Mouse (Mus musculus) kidney, postnatal 0 days (tissue): ENCODE data around the gene Psap. TPM values are rescaled to one million over a fixed set of nuclear protein-coding genes. Genes with fewer than 3 reads are reported as not detected.

Experiments used
- ATAC-seq: fragments of 200-750 bp; cut with Nextera tagmentation; replicated peaks from 2 replicates; pipeline ENCODE4 v1.8.0; 2017; ENCODE audit warnings: low read depth, moderate number of reproducible peaks, moderate TSS enrichment, moderate library complexity; ENCODE audit not compliant: low FRiP score
- DNase-seq: peaks from one replicate; pipeline ENCODE4 v3.0.0-alpha.2; 2016; ENCODE audit warnings: low spot score
- H3K27ac ChIP-seq: fragments of 300-500 bp; sonication (generic); 2 replicates; pipeline ENCODE4 v1.5.1; 2014; ENCODE audit warnings: mild to moderate bottlenecking
- H3K27me3 ChIP-seq: fragments of 300-500 bp; sonication (generic); 2 replicates; pipeline ENCODE4 v1.6.1; 2014; ENCODE audit warnings: low read length, mixed read lengths; ENCODE audit not compliant: insufficient read depth
- H3K36me3 ChIP-seq: fragments of 300-500 bp; sonication (generic); 2 replicates; pipeline ENCODE4 v1.6.1; 2014; ENCODE audit warnings: low read length, mixed read lengths; ENCODE audit not compliant: insufficient read depth
- H3K4me1 ChIP-seq: fragments of 300-500 bp; sonication (generic); replicated peaks from 2 replicates; pipeline ENCODE4 v1.6.1; 2014; ENCODE audit warnings: antibody characterized with exemption, low read length, mixed read lengths; ENCODE audit not compliant: insufficient read depth
- H3K4me2 ChIP-seq: fragments of 300-500 bp; sonication (generic); 2 replicates; pipeline ENCODE4 v1.6.1; 2014; ENCODE audit warnings: mild to moderate bottlenecking, low read length, moderate library complexity, mixed read lengths
- H3K4me3 ChIP-seq: fragments of 300-500 bp; sonication (generic); replicated peaks from 2 replicates; pipeline ENCODE4 v1.5.1; 2014; ENCODE audit warnings: low read depth, low read length
- H3K9ac ChIP-seq: fragments of 300-500 bp; sonication (generic); 2 replicates; pipeline ENCODE4 v1.6.1; 2014; ENCODE audit warnings: low read depth, low read length
- H3K9me3 ChIP-seq: fragments of 300-500 bp; sonication (generic); replicated peaks from 2 replicates; pipeline ENCODE4 v1.6.1; 2016; ENCODE audit warnings: low read length, inconsistent platforms, mixed read lengths
- CTCF ChIP-seq: IDR thresholded peaks from 2 replicates; pipeline ENCODE4 v1.5.1; 2016; ENCODE audit warnings: antibody characterized with exemption, low read depth, mild to moderate bottlenecking, moderate library complexity
- WGBS: fragments of 180-500 bp; shearing (Covaris S2); extraction: QIAGEN DNeasy Blood & Tissue Kit; methylation state at CpG from one replicate; pipeline ENCODE4 v1.1.7; 2014; 5-methylcytosine and 5-hydroxymethylcytosine counted together
- polyA plus RNA-seq: library from polyadenylated mRNA; unstranded; fragments of >200 nt; fragmentation: Nextera tagmentation; extraction: Ambion mirVana; gene quantifications from 2 replicates; pipeline ENCODE4 v1.2.1, GENCODE M21; 2015

Gene Psap
- polyA plus RNA-seq, 1 experiment from 2014 or later, result 142 TPM

DNA sequence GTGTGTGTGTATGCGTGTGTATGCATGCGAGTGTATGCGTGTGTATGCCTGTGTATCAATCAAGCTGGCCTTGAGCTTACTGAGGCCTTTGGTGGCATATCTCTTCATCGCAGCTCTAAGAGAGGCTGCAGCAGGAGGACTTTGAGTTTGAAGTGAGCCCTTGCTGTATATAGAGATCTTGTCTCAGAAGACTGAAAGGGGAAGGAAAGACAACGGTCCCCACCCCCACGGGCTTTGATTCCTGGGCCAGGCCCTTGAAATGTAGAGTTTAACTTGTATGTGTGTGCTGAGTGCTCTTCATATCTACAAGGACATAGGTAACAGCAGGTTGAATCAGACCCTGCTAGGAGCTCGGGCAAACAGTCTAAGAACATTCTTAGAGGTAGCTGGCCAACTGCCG is 11.8 kb downstream of the Psap start:
- ATAC-seq (no peak), DNase-seq (no peak)
- H3K4me2 ChIP-seq, result no peak overlapping the region
- H3K36me3 ChIP-seq, result peaks cover 18% of the 10 kb centered on the region
- no peak overlapping the region for H3K4me3 ChIP-seq
- no peaks in the 10 kb centered on the region for H3K27me3 ChIP-seq
- no peak for TF ChIP-seq CTCF
- H3K4me1 ChIP-seq, result peaks cover 13% of the 10 kb centered on the region; the same call in 1 of the 2 replicates
- no peaks in the 10 kb centered on the region for H3K9me3 ChIP-seq
- no peak overlapping the region for H3K9ac ChIP-seq
- no peak overlapping the region for H3K27ac ChIP-seq
- 82% methylated on average over 8 of the region's 8 CpGs for WGBS

DNA sequence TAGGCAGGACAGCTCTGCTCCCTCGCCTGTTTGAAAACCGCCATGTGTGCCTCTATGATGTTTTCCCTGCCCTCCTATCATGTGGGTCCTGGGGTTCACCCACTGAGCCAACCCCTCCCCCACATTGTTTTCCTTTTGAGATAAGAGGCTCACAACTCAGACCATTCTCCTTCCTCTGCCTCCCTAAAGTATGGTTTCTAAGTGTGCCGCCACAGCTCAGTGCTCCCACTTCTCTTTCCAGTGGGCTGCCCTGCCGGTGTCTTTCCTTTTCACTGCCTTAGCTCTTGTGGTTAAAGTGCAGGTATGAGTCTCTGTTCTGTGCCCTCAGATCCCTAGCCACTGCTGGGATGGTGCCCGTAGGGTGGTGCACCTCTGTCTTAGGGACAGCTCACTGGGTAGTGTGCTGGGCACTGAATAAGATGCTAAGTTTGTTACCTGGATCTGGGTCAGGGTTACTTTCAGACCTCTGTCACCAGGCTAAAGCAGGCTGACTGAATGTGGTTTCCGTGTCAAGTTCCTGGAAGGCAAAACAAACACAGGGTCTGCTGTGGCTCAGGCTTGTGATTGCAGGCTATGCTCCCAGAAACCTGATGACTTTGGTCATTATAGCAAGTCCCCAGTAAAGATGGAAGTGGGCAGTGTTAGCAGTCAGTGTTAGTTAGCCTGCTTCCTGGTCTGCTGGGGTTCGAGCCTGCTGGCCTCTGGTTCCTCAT is 12.8 kb downstream of the Psap start:
- H3K4me1 ChIP-seq, result peaks cover 13% of the 10 kb centered on the region; the same call in 1 of the 2 replicates
- ATAC-seq (no peak), DNase-seq (no peak)
- 0 out of 2 replicates have a peak overlapping the region, but pooled peaks have one; percentile 11 for H3K27ac ChIP-seq
- H3K36me3 ChIP-seq, result peaks cover 28% of the 10 kb centered on the region
- WGBS, result 31% methylated on average over 7 of the region's 7 CpGs
- no peak overlapping the region for H3K4me2 ChIP-seq
- no peaks in the 10 kb centered on the region for H3K27me3 ChIP-seq
- no peak overlapping the region for H3K9ac ChIP-seq
- no peaks in the 10 kb centered on the region for H3K9me3 ChIP-seq
- H3K4me3 ChIP-seq, result no peak overlapping the region
- TF ChIP-seq CTCF, result no peak

DNA sequence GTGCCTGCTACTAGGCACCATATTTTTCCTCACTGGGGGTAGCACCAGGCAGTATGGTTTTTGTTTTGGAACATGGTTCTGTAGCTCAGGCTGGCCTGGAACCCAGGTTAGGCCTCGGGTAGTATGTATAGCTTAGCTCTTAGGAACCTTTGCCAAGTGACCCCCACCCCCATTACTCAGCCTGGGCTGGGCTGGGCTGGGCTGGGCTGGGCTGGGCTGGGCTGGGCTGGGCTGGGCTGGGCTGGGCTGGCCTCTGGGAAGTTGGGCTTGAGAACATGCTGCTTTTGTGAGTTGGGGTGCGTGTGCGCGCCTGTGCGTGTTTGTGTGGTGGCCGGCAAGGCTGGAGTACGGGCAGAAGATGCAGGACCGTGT is 13.3 kb downstream of the Psap start:
- no peak for DNase-seq
- H3K27me3 ChIP-seq, result no peaks in the 10 kb centered on the region
- H3K9ac ChIP-seq, result no peak overlapping the region
- no peak for TF ChIP-seq CTCF
- H3K4me1 ChIP-seq, result peaks cover 13% of the 10 kb centered on the region; the same call in 1 of the 2 replicates
- no peaks in the 10 kb centered on the region for H3K9me3 ChIP-seq
- peaks cover 33% of the 10 kb centered on the region for H3K36me3 ChIP-seq
- H3K4me3 ChIP-seq, result no peak overlapping the region
- no peak overlapping the region for H3K4me2 ChIP-seq
- ATAC-seq, result no peak
- WGBS, result 68% methylated on average over 8 of the region's 8 CpGs
- H3K27ac ChIP-seq, result no peak overlapping the region

DNA sequence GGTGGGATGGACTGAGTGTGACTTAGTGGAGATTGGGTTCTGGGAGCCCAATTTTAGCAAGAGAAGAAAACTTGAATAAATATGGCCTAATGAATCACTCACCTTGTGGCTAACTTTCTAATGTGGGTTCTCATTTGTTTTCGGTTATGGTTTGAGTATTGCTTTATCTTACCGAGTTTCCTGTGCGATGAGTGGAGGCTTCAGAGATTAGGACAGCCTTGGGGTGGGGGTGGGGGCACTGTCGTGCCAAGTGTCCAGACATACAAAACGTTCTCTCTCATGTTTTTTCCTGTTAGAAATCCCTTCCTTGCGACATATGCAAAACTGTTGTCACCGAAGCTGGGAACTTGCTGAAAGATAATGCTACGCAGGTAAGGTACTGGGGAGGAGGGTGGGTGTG is 14.8 kb downstream of the Psap start:
- H3K9me3 ChIP-seq, result no peaks in the 10 kb centered on the region
- WGBS, result 84% methylated on average over 8 of the region's 8 CpGs
- peaks cover 13% of the 10 kb centered on the region; the same call in 1 of the 2 replicates for H3K4me1 ChIP-seq
- DNase-seq, result no peak
- TF ChIP-seq CTCF, result no peak
- H3K27me3 ChIP-seq, result no peaks in the 10 kb centered on the region
- no peak overlapping the region for H3K4me3 ChIP-seq
- H3K36me3 ChIP-seq, result peaks cover 40% of the 10 kb centered on the region
- H3K9ac ChIP-seq, result no peak overlapping the region
- H3K4me2 ChIP-seq, result no peak overlapping the region
- H3K27ac ChIP-seq, result no peak overlapping the region
- no peak for ATAC-seq

DNA sequence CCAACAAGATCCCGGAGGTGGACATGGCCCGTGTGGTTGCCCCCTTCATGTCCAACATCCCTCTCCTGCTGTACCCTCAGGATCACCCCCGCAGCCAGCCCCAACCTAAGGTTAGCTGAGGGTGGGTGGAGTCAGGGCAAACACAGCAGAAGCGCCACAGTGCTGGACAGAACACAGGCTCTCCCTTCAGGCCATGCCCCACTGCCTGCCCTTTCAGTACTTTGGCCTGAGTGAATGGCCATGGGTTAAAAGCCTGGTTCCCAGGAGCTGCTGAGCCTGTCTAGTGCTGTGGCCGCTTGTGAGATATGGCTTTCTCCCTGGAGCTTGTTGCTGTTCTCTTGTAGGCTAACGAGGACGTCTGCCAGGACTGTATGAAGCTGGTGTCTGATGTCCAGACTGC is 17.2 kb downstream of the Psap start:
- peaks cover 10% of the 10 kb centered on the region; the same call in 1 of the 2 replicates for H3K4me1 ChIP-seq
- 0 out of 2 replicates have a peak, but pooled peaks have one; percentile 16 for ATAC-seq
- H3K27me3 ChIP-seq, result no peaks in the 10 kb centered on the region
- H3K9ac ChIP-seq, result no peak overlapping the region
- 81% methylated on average over 7 of the region's 7 CpGs for WGBS
- H3K27ac ChIP-seq, result no peak overlapping the region
- no peak overlapping the region for H3K4me3 ChIP-seq
- TF ChIP-seq CTCF, result no peak
- no peak for DNase-seq
- no peaks in the 10 kb centered on the region for H3K9me3 ChIP-seq
- no peak overlapping the region for H3K4me2 ChIP-seq
- H3K36me3 ChIP-seq, result peaks cover 50% of the 10 kb centered on the region

DNA sequence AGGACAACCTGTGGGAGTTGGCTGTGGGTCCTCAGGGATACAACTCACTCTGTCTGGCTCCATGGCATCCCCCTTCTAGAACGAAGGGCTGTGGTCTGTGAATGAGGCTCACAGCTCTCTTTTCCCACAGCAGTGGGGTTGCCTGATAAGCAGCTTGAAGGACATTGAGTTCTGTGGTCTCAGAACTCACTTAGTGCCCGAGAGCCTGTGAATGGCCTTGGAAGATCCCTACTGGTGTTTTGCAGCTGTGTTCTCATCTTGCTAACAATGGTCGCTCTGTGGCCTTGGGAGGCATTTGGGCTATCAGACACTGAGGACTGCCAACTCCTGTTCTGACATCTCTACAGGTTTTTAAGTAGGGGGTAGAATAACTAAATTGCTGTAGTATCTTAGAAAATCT is 17.9 kb downstream of the Psap start:
- Histone ChIP-seq H3K4me1 (peaks cover 3% of the 10 kb centered on the region; the same call in 1 of the 2 replicates), H3K4me3 (no peak overlapping the region), H3K9me3 (no peaks in the 10 kb centered on the region), H3K9ac (no peak overlapping the region), H3K27ac (no peak overlapping the region), H3K27me3 (no peaks in the 10 kb centered on the region), H3K4me2 (no peak overlapping the region), H3K36me3 (peaks cover 57% of the 10 kb centered on the region)
- no peak for TF ChIP-seq CTCF
- DNase-seq (no peak), ATAC-seq (no peak)
- 92% methylated on average over 3 of the region's 3 CpGs for WGBS
